Mouse (Mus musculus) stomach, postnatal 0 days (tissue): ENCODE results near the gene Syndig1. TPM values are rescaled to one million over a fixed set of nuclear protein-coding genes. Genes with fewer than 3 reads are reported as not detected.

ENCODE experiments used
- ATAC-seq: fragments of 200-750 bp; cut with Nextera tagmentation; 2 replicates; pipeline ENCODE4 v1.8.0; 2017; ENCODE audit not compliant: low FRiP score, low TSS enrichment
- DNase-seq: peaks from one replicate; pipeline ENCODE4 v3.0.0-alpha.2; 2016; ENCODE audit warnings: low spot score
- H3K27ac ChIP-seq: fragments of 300-500 bp; sonication (generic); replicated peaks from 2 replicates; pipeline ENCODE4 v1.5.1; 2014; ENCODE audit warnings: mild to moderate bottlenecking, control low read depth
- H3K27me3 ChIP-seq: fragments of 300-500 bp; sonication (generic); 2 replicates; pipeline ENCODE4 v1.6.1; 2014; ENCODE audit warnings: low read length; ENCODE audit not compliant: control insufficient read depth, insufficient read depth
- H3K36me3 ChIP-seq: fragments of 300-500 bp; sonication (generic); 2 replicates; pipeline ENCODE4 v1.6.1; 2014; ENCODE audit warnings: low read length, mixed read lengths; ENCODE audit not compliant: control insufficient read depth, insufficient read depth
- H3K4me1 ChIP-seq: fragments of 300-500 bp; sonication (generic); replicated peaks from 2 replicates; pipeline ENCODE4 v1.6.1; 2014; ENCODE audit warnings: antibody characterized with exemption; ENCODE audit not compliant: control insufficient read depth, insufficient read depth
- H3K4me2 ChIP-seq: fragments of 300-500 bp; sonication (generic); replicated peaks from 2 replicates; pipeline ENCODE4 v1.6.1; 2014; ENCODE audit warnings: low read depth, mild to moderate bottlenecking, control low read depth, moderate library complexity
- H3K4me3 ChIP-seq: fragments of 300-500 bp; sonication (generic); 2 replicates; pipeline ENCODE4 v1.5.1; 2014; ENCODE audit warnings: low read depth, low read length, control low read depth
- H3K9ac ChIP-seq: fragments of 300-500 bp; sonication (generic); 2 replicates; pipeline ENCODE4 v1.6.1; 2014; ENCODE audit warnings: mild to moderate bottlenecking, low read length, control low read depth, mixed read lengths
- H3K9me3 ChIP-seq: fragments of 300-500 bp; sonication (generic); 2 replicates; pipeline ENCODE4 v1.6.1; 2016; ENCODE audit warnings: low read length; ENCODE audit not compliant: control insufficient read depth
- CTCF ChIP-seq: IDR thresholded peaks from 2 replicates; pipeline ENCODE4 v1.5.1; 2016; ENCODE audit warnings: antibody characterized with exemption, low read depth, mild to moderate bottlenecking, moderate library complexity
- EP300 ChIP-seq: optimal IDR thresholded peaks from 2 replicates; pipeline ENCODE3; 2016; ENCODE audit warnings: antibody characterized with exemption
- WGBS: fragments of 180-500 bp; shearing (Covaris S2); extraction: QIAGEN DNeasy Blood & Tissue Kit; methylation state at CpG from one replicate; pipeline ENCODE4 v1.1.7; 2014; 5-methylcytosine and 5-hydroxymethylcytosine counted together
- polyA plus RNA-seq: library from polyadenylated mRNA; unstranded; fragments of >200 nt; fragmentation: Nextera tagmentation; extraction: Ambion mirVana; gene quantifications from 2 replicates; pipeline ENCODE4 v1.2.1, GENCODE M21; 2015

Syndig1 gene
- polyA plus RNA-seq, 1 experiment from 2014 or later: 7.2 TPM

GRCm38 (mm10) chr2:149887634-149888033 lies 58.6 kb downstream of the Syndig1 start:
- H3K4me1 ChIP-seq: no peaks in the 10 kb centered on the region
- ATAC-seq: no peak
- H3K27me3 ChIP-seq: no peaks in the 10 kb centered on the region
- no peaks in the 10 kb centered on the region for H3K9me3 ChIP-seq
- no peak overlapping the region for H3K4me3 ChIP-seq
- H3K36me3 ChIP-seq: no peaks in the 10 kb centered on the region
- no peak overlapping the region for H3K9ac ChIP-seq
- H3K27ac ChIP-seq: no peak overlapping the region
- no peak overlapping the region for H3K4me2 ChIP-seq
- no peak for DNase-seq
- no peak for TF ChIP-seq CTCF
- TF ChIP-seq EP300: no peak

GRCm38 (mm10) chr2:149891647-149892046 lies 62.6 kb downstream of the Syndig1 start:
- H3K27me3 ChIP-seq: no peaks in the 10 kb centered on the region
- no peak overlapping the region for H3K9ac ChIP-seq
- 41% methylated on average over 2 of the region's 2 CpGs for WGBS
- H3K9me3 ChIP-seq: no peaks in the 10 kb centered on the region
- H3K4me2 ChIP-seq: no peak overlapping the region
- ATAC-seq (no peak), DNase-seq (no peak)
- no peak overlapping the region for H3K4me3 ChIP-seq
- no peaks in the 10 kb centered on the region for H3K4me1 ChIP-seq
- no peak overlapping the region for H3K27ac ChIP-seq
- no peak for TF ChIP-seq EP300
- TF ChIP-seq CTCF: no peak
- H3K36me3 ChIP-seq: no peaks in the 10 kb centered on the region

- ATAC-seq (no peak), DNase-seq (no peak)
- no peaks in the 10 kb centered on the region for H3K36me3 ChIP-seq
- TF ChIP-seq CTCF: no peak
- TF ChIP-seq EP300: no peak
- no peak overlapping the region for H3K9ac ChIP-seq
- H3K4me1 ChIP-seq: no peaks in the 10 kb centered on the region
- no peak overlapping the region for H3K4me3 ChIP-seq
- no peak overlapping the region for H3K4me2 ChIP-seq
- no peaks in the 10 kb centered on the region for H3K9me3 ChIP-seq
- no peaks in the 10 kb centered on the region for H3K27me3 ChIP-seq
- H3K27ac ChIP-seq: no peak overlapping the region
- 67% methylated on average over 2 of the region's 2 CpGs for WGBS
Observed at GRCm38 (mm10) chr2:149896337-149896736, 67.3 kb downstream of the Syndig1 start.

GRCm38 (mm10) chr2:149899615-149900014 lies 70.6 kb downstream of the Syndig1 start:
- Histone ChIP-seq H3K27ac (no peak overlapping the region), H3K9ac (no peak overlapping the region), H3K4me3 (no peak overlapping the region), H3K9me3 (no peaks in the 10 kb centered on the region), H3K4me1 (no peaks in the 10 kb centered on the region), H3K27me3 (no peaks in the 10 kb centered on the region), H3K4me2 (no peak overlapping the region), H3K36me3 (no peaks in the 10 kb centered on the region)
- TF ChIP-seq CTCF: no peak
- TF ChIP-seq EP300: no peak
- ATAC-seq (no peak), DNase-seq (no peak)
- 92% methylated on average over 9 of the region's 9 CpGs for WGBS

- no peak overlapping the region for H3K27ac ChIP-seq
- TF ChIP-seq EP300 (no peak), CTCF (no peak)
- no peaks in the 10 kb centered on the region for H3K4me1 ChIP-seq
- no peaks in the 10 kb centered on the region for H3K36me3 ChIP-seq
- H3K9me3 ChIP-seq: no peaks in the 10 kb centered on the region
- H3K4me2 ChIP-seq: no peak overlapping the region
- no peak for DNase-seq
- H3K27me3 ChIP-seq: no peaks in the 10 kb centered on the region
- H3K9ac ChIP-seq: no peak overlapping the region
- no peak for ATAC-seq
- H3K4me3 ChIP-seq: no peak overlapping the region
- 83% methylated on average over 1 of the region's 1 CpGs for WGBS
Observed at GRCm38 (mm10) chr2:149900606-149901005, 71.6 kb downstream of the Syndig1 start.

- Histone ChIP-seq H3K4me1 (no peaks in the 10 kb centered on the region), H3K27ac (no peak overlapping the region), H3K36me3 (no peaks in the 10 kb centered on the region), H3K9ac (no peak overlapping the region), H3K9me3 (no peaks in the 10 kb centered on the region), H3K4me2 (no peak overlapping the region), H3K4me3 (no peak overlapping the region), H3K27me3 (no peaks in the 10 kb centered on the region)
- TF ChIP-seq CTCF (no peak), EP300 (no peak)
- WGBS: 61% methylated on average over 1 of the region's 1 CpGs
- DNase-seq (no peak), ATAC-seq (no peak)
Observed at GRCm38 (mm10) chr2:149904405-149904804, 75.4 kb downstream of the Syndig1 start.
